Mouse (Mus musculus) frontal cortex, postnatal 36 days (tissue): ENCODE results near the gene 9230104L09Rik.
A peak's percentile ranks its signal among the peaks of the same experiment; 100 is the strongest.

Source experiments
- DNase-seq, 2 experiments: peaks; one replicate each; pipeline ENCODE4 v3.0.0; 2022; ENCODE audit warnings: low spot score in 2 of 2

9230104L09Rik gene

GRCm38 (mm10) chr2:148864966-148865365 is at the start of gene 9230104L09Rik:
Gene 9230104L09Rik, minus strand, starts transcription at chr2:148865038.
- DNase-seq: no peak

GRCm38 (mm10) chr2:148902286-148902685 is 37.4 kb upstream of the 9230104L09Rik start:
- DNase-seq: peak; percentile 54 to 65

DNA sequence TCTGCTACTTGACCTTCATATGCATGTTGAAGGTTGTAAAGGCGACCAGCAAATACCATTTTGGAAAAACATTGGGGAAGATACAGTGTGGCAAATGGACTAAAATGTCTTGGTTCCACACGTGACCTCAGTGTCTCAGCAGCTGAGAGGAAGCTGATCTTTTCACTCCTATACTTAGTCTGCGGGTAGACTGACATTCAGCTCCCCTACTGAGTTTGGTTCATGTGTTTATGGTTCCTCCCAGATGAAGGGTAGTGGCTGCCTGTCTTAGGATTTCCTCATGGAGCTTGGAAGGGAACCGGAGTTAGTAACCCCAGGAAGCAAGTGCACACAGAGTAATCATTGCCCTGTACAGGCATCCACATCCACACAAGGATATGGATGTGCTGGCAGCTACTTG is 35.5 kb upstream of the 9230104L09Rik start:
- DNase-seq: no peak

- no peak for DNase-seq
Measured at GRCm38 (mm10) chr2:148896219-148896618, 31.4 kb upstream of the 9230104L09Rik start.

DNA sequence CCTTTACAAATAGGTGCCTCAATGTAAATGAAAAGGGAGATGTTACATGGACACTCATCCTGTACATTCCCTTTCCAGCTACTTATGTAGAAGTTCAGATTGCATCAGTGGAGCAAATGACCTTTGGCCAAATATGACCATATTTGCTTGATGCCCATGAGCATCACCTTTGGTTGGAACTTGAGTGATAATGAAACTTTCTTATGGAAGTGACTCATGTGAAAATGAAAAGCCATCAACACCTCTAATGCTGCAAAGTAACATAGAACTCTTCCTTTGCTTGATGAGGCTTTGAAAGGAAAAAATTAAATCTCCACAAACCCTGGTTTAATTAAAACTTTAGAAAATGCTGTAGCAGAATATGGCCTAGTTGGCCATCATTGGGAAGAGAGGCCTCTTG is 28.3 kb upstream of the 9230104L09Rik start:
- no peak for DNase-seq

GRCm38 (mm10) chr2:148890021-148890851 is 25.4 kb upstream of the 9230104L09Rik start:
- DNase-seq: no peak

DNA sequence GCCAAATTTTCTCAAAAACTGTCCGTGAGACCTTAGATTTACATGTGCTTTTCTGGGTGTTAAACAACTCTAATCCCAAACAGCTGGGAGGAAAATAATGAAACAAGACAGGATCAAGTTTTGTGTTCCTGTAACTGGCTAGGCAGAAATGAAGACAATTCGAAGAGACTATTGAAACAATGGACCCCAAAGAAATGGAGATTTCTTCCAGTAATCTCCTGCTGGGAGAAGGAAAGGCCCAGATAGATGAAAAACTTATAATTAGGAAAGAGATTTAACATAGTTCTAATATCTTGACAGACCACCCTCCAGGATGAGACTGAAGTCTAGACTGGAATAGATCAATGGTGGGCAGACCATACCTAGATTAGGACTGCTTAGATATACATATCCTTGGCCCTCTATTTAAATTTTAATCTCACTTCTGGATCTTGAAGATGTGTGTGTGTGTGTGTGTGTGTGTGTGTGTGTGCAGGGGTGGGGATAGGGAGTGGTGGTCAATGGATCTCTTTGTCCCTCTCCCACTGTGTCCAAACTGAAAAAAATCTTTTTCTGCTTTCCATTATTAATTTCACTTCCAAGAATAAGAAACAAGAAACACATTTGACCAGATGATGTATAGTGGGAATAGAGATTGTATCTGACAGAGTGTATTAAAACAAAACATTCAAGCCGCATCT is 24.6 kb upstream of the 9230104L09Rik start:
- DNase-seq: no peak

DNA sequence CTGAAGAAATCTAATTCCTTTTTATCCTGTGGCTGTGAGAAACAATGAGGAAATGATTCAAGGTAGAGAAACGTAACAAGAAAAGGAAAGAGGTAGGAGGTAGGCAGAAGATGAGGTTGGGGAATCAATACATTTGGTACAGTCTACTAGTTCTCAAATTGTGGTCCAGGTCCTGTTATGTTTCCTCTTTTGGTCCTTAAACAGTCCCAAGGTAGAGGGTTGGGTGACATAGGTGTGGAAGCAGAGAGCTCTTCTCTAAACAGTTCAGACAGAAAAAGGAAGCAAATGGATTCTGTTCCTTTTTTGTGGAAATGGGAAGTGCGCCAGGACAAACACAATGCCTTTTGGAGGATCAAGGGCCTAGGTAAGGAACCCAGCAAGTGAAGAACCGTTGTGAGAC is 24.0 kb upstream of the 9230104L09Rik start:
- no peak for DNase-seq

DNA sequence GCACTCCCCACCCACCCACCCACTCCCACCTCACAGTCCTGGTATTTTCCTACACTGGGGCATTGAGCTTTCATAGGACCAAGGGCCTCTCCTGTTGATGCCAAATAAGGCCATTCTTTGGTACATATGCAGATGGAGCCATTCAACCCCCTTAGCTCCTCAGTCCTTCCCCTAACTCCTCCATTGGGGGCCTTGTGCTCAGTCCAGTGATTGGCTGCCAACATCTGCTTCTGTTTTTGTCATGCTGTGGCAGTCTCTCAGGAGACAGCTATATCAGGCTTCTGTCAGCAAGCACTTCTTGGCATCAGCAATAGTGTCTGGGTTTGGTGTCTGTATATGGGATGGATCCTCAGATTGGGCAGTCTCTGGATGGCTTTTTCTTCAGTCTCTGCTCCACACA is 19.9 kb upstream of the 9230104L09Rik start:
- no peak for DNase-seq

DNA sequence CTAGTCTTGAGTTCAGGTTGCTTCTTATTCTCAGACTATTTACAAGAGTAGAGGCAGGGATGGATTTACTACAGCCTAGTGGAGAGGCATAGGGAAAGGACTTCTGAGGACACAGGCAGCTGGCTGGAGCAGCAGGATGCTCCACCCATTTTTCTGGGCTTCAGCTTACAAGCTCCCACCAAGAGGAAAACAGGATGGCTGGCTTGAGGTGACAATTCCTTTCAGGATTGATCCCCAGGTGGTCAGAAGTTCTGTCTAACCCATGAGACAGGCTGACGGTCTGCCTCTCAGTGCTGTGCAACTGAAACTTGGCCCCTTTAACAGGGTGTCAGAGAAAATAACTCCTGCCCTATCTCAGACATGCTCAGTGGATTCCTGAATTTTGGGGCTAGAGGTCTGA is 14.4 kb upstream of the 9230104L09Rik start:
- no peak for DNase-seq

DNA sequence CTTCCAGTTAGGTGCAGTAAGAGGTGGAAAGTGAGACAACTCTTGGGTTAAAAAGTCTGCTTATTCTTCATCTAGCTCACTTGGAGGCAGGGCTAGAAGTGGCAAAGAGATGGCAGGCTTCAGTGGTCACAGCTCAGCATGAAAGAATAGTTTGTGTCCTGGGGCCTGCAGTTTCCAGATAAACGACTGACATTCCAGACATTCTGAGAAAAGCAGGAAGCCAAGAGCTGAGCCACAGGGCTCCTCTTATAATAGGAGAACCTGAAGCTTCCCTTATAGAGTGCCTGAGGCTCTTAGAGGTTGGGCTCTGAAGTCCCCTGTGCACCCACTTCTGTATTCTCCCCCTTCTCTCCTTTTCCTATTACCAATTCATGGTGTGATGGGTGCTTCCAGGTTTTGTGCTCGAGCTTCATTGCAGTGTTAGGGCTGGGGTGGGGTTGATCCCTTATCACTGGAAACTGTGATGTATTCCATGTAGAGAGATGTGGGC is 13.8 kb upstream of the 9230104L09Rik start:
- DNase-seq: no peak

DNA sequence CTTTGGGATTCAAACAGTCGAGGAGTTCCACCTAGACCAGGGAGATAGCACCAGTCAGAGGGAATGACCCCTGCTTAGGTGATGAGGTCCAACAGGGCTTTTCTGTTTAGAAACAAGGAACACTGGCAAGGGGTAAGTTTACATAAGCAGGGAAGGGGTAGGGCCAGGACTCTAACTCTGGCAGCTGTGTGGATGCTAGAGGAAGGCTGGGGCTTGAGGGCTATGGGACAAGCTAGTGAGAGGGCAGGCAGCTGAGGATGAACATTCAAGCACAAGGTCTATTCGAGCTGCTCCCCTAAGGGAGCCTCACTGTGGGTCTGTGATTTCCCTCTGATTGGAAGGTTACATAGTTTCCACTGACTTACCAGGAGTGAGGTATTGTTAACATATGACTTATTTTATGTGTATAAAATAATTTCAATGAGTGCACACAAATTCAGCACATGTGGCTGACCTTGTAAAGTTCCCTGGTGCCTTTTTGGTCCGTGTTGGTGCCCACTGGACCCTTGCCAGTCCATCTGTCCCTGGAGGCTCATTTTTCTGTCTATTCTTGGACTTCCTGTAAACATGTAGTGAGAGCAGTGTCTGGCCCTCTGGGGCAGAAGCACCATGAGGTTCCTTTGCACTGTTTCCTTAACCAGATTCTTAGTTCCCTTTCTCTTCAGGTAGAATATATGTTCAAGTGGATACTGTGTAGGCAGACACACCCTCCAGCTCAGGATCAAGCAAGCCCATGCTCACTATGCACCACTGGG is 12.4 kb upstream of the 9230104L09Rik start:
- DNase-seq: no peak

- peak; percentile 89 to 92 for DNase-seq
Measured at GRCm38 (mm10) chr2:148875335-148875811, 10.5 kb upstream of the 9230104L09Rik start, which contains the start of gene Cst3. Gene Cst3, minus strand, starts transcription at chr2:148875692.

DNA sequence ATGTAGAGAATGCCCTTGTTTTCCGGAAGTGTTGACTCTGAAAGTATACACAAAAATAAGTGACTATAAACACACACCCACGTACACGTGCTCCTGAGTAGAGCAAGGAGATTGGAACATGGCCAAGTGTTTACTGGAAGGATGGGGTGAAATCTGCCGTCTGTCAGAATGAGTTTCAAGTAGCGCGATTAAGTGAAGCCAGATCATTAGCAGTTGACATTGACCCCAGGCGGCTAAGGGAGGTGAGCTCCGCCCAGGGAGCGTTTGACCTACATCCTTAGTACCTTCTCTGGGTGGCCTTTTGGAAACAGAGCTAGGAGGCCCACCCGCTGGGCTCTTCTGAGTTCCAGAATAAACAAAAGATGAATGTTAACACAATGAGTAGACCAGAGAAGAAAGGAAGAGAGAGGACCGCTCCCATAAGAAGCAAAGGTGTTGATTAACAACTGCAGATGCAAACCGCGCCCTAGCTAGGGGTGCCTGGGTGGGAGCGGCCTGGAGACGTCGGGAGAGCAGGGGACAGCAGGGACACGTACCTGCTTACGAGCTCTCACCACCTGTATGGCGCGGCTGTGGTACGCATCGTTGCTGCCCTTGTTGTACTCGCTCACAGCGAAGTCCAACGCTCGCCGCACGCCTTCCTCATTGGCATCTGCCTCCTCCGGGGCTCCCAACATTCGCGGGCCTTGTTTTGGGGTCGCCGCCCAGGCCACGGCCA is 9.9 kb upstream of the 9230104L09Rik start:
- no peak for DNase-seq

- DNase-seq: no peak
Measured at GRCm38 (mm10) chr2:148874224-148874616, 9.4 kb upstream of the 9230104L09Rik start.

GRCm38 (mm10) chr2:148872860-148873259 is 8.0 kb upstream of the 9230104L09Rik start:
- peak in 1 of 2 experiments; percentile 42 for DNase-seq

GRCm38 (mm10) chr2:148870526-148870925 is 5.7 kb upstream of the 9230104L09Rik start:
- DNase-seq: no peak

GRCm38 (mm10) chr2:148868959-148869358 is 4.1 kb upstream of the 9230104L09Rik start:
- no peak for DNase-seq

GRCm38 (mm10) chr2:148861693-148862092 is 3.1 kb downstream of the 9230104L09Rik start:
- no peak for DNase-seq

GRCm38 (mm10) chr2:148860993-148861392 is 3.8 kb downstream of the 9230104L09Rik start:
- DNase-seq: no peak

DNA sequence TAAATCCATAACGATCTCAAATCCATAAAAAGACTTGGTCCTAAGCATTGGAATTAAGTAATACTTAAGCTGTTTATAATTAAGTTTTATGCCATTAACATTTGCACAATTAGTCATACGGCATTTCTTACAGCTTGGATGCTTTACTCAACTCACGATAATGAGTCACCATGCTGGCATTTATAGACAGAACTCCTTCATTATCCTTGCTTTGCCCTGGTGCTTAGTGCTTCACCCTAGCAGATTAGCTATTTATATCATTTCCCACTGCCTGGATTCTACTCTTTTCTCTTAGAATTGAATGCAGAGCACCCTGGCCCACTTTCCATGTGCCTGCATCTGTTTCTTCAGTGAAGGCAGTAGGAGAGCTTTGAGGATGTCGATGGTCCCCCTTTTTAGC is 7.3 kb downstream of the 9230104L09Rik start:
- DNase-seq: no peak
